Mouse (Mus musculus) liver, adult 2 months (tissue): ENCODE results near the gene Tssc4. TPM values are rescaled to one million over a fixed set of nuclear protein-coding genes. Genes with fewer than 3 reads are reported as not detected.
A peak's percentile ranks its signal among the peaks of the same experiment; 100 is the strongest.

ENCODE experiments used
- DNase-seq: peaks from one replicate; pipeline ENCODE4 v3.0.0-alpha.2; 2011; ENCODE audit warnings: low read depth, low spot score; ENCODE audit errors: extremely low read depth
- H3K27ac ChIP-seq: fragments of 200-500 bp; replicated peaks from 2 replicates; pipeline ENCODE4 v1.5.1; 2012; ENCODE audit warnings: low read depth, mild to moderate bottlenecking, control low read depth, inconsistent platforms, low read length; ENCODE audit not compliant: insufficient read depth
- H3K27me3 ChIP-seq: fragments of 200-500 bp; 2 replicates; pipeline ENCODE4 v1.6.1; 2012; ENCODE audit warnings: mild to moderate bottlenecking, moderate library complexity, low read length, inconsistent platforms; ENCODE audit not compliant: control insufficient read depth, insufficient read depth
- H3K36me3 ChIP-seq: fragments of 200-500 bp; 2 replicates; pipeline ENCODE4 v1.6.1; 2012; ENCODE audit warnings: low read length, inconsistent platforms; ENCODE audit not compliant: control insufficient read depth, insufficient read depth
- H3K4me1 ChIP-seq: fragments of 200-500 bp; 2 replicates; pipeline ENCODE4 v1.6.1; 2011; ENCODE audit warnings: low read length; ENCODE audit not compliant: control insufficient read depth, insufficient read depth
- H3K4me3 ChIP-seq: fragments of 200-500 bp; 2 replicates; pipeline ENCODE4 v1.5.1; 2011; ENCODE audit warnings: low read depth, mild to moderate bottlenecking, control low read depth, low read length, moderate library complexity; ENCODE audit not compliant: insufficient read depth
- H3K79me2 ChIP-seq: fragments of 200-500 bp; 2 replicates; pipeline ENCODE4 v1.6.1; 2012; ENCODE audit warnings: inconsistent platforms, mild to moderate bottlenecking, low read length, moderate library complexity; ENCODE audit not compliant: control insufficient read depth, insufficient read depth
- H3K9ac ChIP-seq: fragments of 200-500 bp; 2 replicates; pipeline ENCODE4 v1.6.1; 2012; ENCODE audit warnings: low read depth, mild to moderate bottlenecking, control low read depth, inconsistent platforms, low read length
- CTCF ChIP-seq: fragments of 200-500 bp; IDR thresholded peaks from 2 replicates; pipeline ENCODE4 v1.5.1; 2011; ENCODE audit warnings: low read depth, low read length, control low read depth
- POLR2A ChIP-seq: fragments of 200-500 bp; IDR thresholded peaks from 2 replicates; pipeline ENCODE4 v1.6.1; 2011; ENCODE audit warnings: low read length, control low read depth; ENCODE audit not compliant: insufficient read depth; ENCODE audit errors: extremely low read depth
- WGBS: fragments of 180-500 bp; shearing (Covaris S2); methylation state at CpG from one replicate; pipeline ENCODE4 v1.1.7; 2018; 5-methylcytosine and 5-hydroxymethylcytosine counted together
- polyA plus RNA-seq: library from polyadenylated mRNA; depleted of rRNA; stranded (reverse); fragments of >200 nt; gene quantifications from 2 replicates; pipeline ENCODE4 v1.2.3, GENCODE M21; 2012
- total RNA-seq: library from RNA; depleted of rRNA; stranded (reverse); fragments of >200 nt; gene quantifications from 2 replicates; pipeline ENCODE4 v1.2.3, GENCODE M21; 2014

Tssc4 gene
- total and polyA plus RNA-seq, 2 experiments, result 11.9 to 47.7 TPM

GRCm38 (mm10) chr7:143053961-143054611, 15.0 kb upstream of the Tssc4 start:
- H3K36me3 ChIP-seq, result no peaks in the 10 kb centered on the region
- 37% methylated on average over 11 of the region's 11 CpGs for WGBS
- H3K4me1 ChIP-seq, result peaks cover 67% of the 10 kb centered on the region
- no peak for DNase-seq
- TF ChIP-seq CTCF (no peak), POLR2A (no peak)
- peaks cover 48% of the 10 kb centered on the region for H3K79me2 ChIP-seq
- H3K27me3 ChIP-seq, result no peaks in the 10 kb centered on the region
- peak overlapping the region; percentile 93 for H3K9ac ChIP-seq
- peak overlapping the region; percentile 90 for H3K4me3 ChIP-seq
- H3K27ac ChIP-seq, result 0 out of 2 replicates have a peak overlapping the region, but pooled peaks have one; percentile 14

- peaks cover 65% of the 10 kb centered on the region for H3K4me1 ChIP-seq
- WGBS, result 43% methylated on average over 3 of the region's 3 CpGs
- DNase-seq, result no peak
- H3K27me3 ChIP-seq, result no peaks in the 10 kb centered on the region
- no peak overlapping the region for H3K4me3 ChIP-seq
- TF ChIP-seq POLR2A (no peak), CTCF (no peak)
- H3K36me3 ChIP-seq, result no peaks in the 10 kb centered on the region
- peaks cover 48% of the 10 kb centered on the region for H3K79me2 ChIP-seq
- peak overlapping the region; percentile 93 for H3K9ac ChIP-seq
- H3K27ac ChIP-seq, result 0 out of 2 replicates have a peak overlapping the region, but pooled peaks have one; percentile 8
Observed at GRCm38 (mm10) chr7:143054612-143054965, 14.5 kb upstream of the Tssc4 start.

- Histone ChIP-seq H3K27ac (0 out of 2 replicates have a peak overlapping the region, but pooled peaks have one; percentile 8), H3K4me3 (no peak overlapping the region), H3K27me3 (no peaks in the 10 kb centered on the region), H3K4me1 (peaks cover 61% of the 10 kb centered on the region), H3K9ac (peak overlapping the region; percentile 40), H3K36me3 (no peaks in the 10 kb centered on the region; the same call in 1 of the 2 replicates), H3K79me2 (peaks cover 49% of the 10 kb centered on the region)
- DNase-seq, result no peak
- 70% methylated on average over 3 of the region's 3 CpGs for WGBS
- TF ChIP-seq CTCF (no peak), POLR2A (no peak)
Observed at GRCm38 (mm10) chr7:143055001-143055400, 14.0 kb upstream of the Tssc4 start.

GRCm38 (mm10) chr7:143055499-143056186, 13.4 kb upstream of the Tssc4 start:
- peaks cover 56% of the 10 kb centered on the region for H3K4me1 ChIP-seq
- H3K9ac ChIP-seq, result peak overlapping the region; percentile 40
- DNase-seq, result no peak
- H3K79me2 ChIP-seq, result peaks cover 53% of the 10 kb centered on the region
- H3K27me3 ChIP-seq, result no peaks in the 10 kb centered on the region
- H3K4me3 ChIP-seq, result no peak overlapping the region
- 67% methylated on average over 11 of the region's 11 CpGs for WGBS
- TF ChIP-seq POLR2A, result no peak
- TF ChIP-seq CTCF, result no peak
- H3K36me3 ChIP-seq, result no peaks in the 10 kb centered on the region; the same call in 1 of the 2 replicates
- H3K27ac ChIP-seq, result no peak overlapping the region; the same call in 1 of the 2 replicates

GRCm38 (mm10) chr7:143057023-143057422, 12.0 kb upstream of the Tssc4 start:
- peaks cover 50% of the 10 kb centered on the region for H3K4me1 ChIP-seq
- H3K79me2 ChIP-seq, result peaks cover 53% of the 10 kb centered on the region
- peak overlapping the region; percentile 67 for H3K27ac ChIP-seq
- no peak for DNase-seq
- H3K4me3 ChIP-seq, result no peak overlapping the region
- H3K9ac ChIP-seq, result no peak overlapping the region
- H3K36me3 ChIP-seq, result peaks cover 4% of the 10 kb centered on the region; the same call in 1 of the 2 replicates
- WGBS, result 75% methylated on average over 5 of the region's 5 CpGs
- TF ChIP-seq CTCF, result no peak
- no peak for TF ChIP-seq POLR2A
- H3K27me3 ChIP-seq, result no peaks in the 10 kb centered on the region
